Mouse (Mus musculus): ENCODE data around the gene Hist1h1t. TPM values are rescaled to one million over a fixed set of nuclear protein-coding genes. Genes with fewer than 3 reads are reported as not detected.

Gene Hist1h1t
- total RNA-seq, 2 experiments from 2014 or later, result not detected

GRCm38 (mm10) chr13:23728472-23729191 is 33.0 kb downstream of the Hist1h1t start:
- no peak for DNase-seq
- intact Hi-C loops (cut with DNase I), result no loop called here

GRCm38 (mm10) chr13:23729192-23729525 is 33.5 kb downstream of the Hist1h1t start:
- DNase-seq, result no peak
- intact Hi-C loops (cut with DNase I), result no loop called here

GRCm38 (mm10) chr13:23729706-23730105 is 34.1 kb downstream of the Hist1h1t start:
- intact Hi-C loops (cut with DNase I), result no loop called here
- no peak for DNase-seq

- peak in 1 of 2 experiments; percentile 31 for DNase-seq
- intact Hi-C loops (cut with DNase I), result no loop called here
Observed at GRCm38 (mm10) chr13:23730479-23730878, 34.9 kb downstream of the Hist1h1t start.

- intact Hi-C loops (cut with DNase I), result loop anchor here (1.0 kb wide), 1 partner anchor 31 kb away; no protein-coding TSS in a partner anchor
- no peak for DNase-seq
Observed at GRCm38 (mm10) chr13:23732156-23732804, 36.7 kb downstream of the Hist1h1t start.

GRCm38 (mm10) chr13:23737091-23737490 is 41.5 kb downstream of the Hist1h1t start:
- intact Hi-C loops (cut with DNase I), result loop anchor here (5.0 kb wide), 1 partner anchor 150 kb away; no protein-coding TSS in a partner anchor
- DNase-seq, result no peak

GRCm38 (mm10) chr13:23738041-23738440 is 42.4 kb downstream of the Hist1h1t start:
- no peak for DNase-seq
- intact Hi-C loops (cut with DNase I), result loop anchor here (2.0 to 5.0 kb wide), 2 partner anchors 117 to 151 kb away; partner anchors contain the start of gene Hist1h2be

GRCm38 (mm10) chr13:23738677-23739068 is 43.1 kb downstream of the Hist1h1t start, which contains the start of gene Hist1h1c:
Gene Hist1h1c, plus strand, starts transcription at chr13:23738808.
- intact Hi-C loops (cut with DNase I), result loop anchor here (2.0 to 5.0 kb wide), 2 partner anchors 118 to 151 kb away; partner anchors contain the start of gene Hist1h2be
- DNase-seq, result peak; percentile 89 to 93

GRCm38 (mm10) chr13:23739069-23739921 is 43.7 kb downstream of the Hist1h1t start:
- intact Hi-C loops (cut with DNase I), result loop anchor here (2.0 to 5.0 kb wide), 2 partner anchors 118 to 152 kb away; partner anchors contain the start of gene Hist1h2be
- peak; percentile 87 to 91 for DNase-seq

- DNase-seq, result no peak
Observed at GRCm38 (mm10) chr13:23739922-23740252, 44.3 kb downstream of the Hist1h1t start.

GRCm38 (mm10) chr13:23740256-23740840 is 44.7 kb downstream of the Hist1h1t start:
- intact Hi-C loops (cut with DNase I), result loop anchor here (5.0 to 10.0 kb wide), 4 partner anchors 208 to 1916 kb away; partner anchors contain the start of genes Hist1h2af, Hist1h2ag, Hist1h2bj and Hist1h4h
- no peak for DNase-seq

More at GRCm38 (mm10) chr13:23739922-23740252, 44.3 kb downstream of the Hist1h1t start:
- intact Hi-C loops (cut with DNase I), result loop anchor here (2.0 to 10.0 kb wide), 6 partner anchors 119 to 1915 kb away; partner anchors contain the start of genes Hist1h2af, Hist1h2ag, Hist1h2be and Hist1h2bj

- DNase-seq, result no peak
- intact Hi-C loops (cut with DNase I), result loop anchor here (5.0 to 10.0 kb wide), 4 partner anchors 209 to 1916 kb away; partner anchors contain the start of genes Hist1h2af, Hist1h2ag, Hist1h2bj and Hist1h4h
Observed at GRCm38 (mm10) chr13:23740910-23741309, 45.3 kb downstream of the Hist1h1t start.

- intact Hi-C loops (cut with DNase I), result loop anchor here (5.0 to 10.0 kb wide), 4 partner anchors 210 to 1917 kb away; partner anchors contain the start of genes Hist1h2af, Hist1h2ag, Hist1h2bj and Hist1h4h
Observed at GRCm38 (mm10) chr13:23742007-23742406, 46.4 kb downstream of the Hist1h1t start.

GRCm38 (mm10) chr13:23743215-23743614 is 47.6 kb downstream of the Hist1h1t start:
- DNase-seq, result no peak
- intact Hi-C loops (cut with DNase I), result loop anchor here (5.0 to 10.0 kb wide), 4 partner anchors 211 to 1918 kb away; partner anchors contain the start of genes Hist1h2af, Hist1h2ag, Hist1h2bj and Hist1h4h

More at GRCm38 (mm10) chr13:23742007-23742406, 46.4 kb downstream of the Hist1h1t start:
- DNase-seq, result no peak

- no peak for DNase-seq
- intact Hi-C loops (cut with DNase I), result loop anchor here (5.0 to 10.0 kb wide), 4 partner anchors 212 to 1919 kb away; partner anchors contain the start of genes Hist1h2af, Hist1h2ag, Hist1h2bj and Hist1h4h
Observed at GRCm38 (mm10) chr13:23743963-23744362, 48.3 kb downstream of the Hist1h1t start.

- intact Hi-C loops (cut with DNase I), result loop anchor here (5.0 to 10.0 kb wide), 5 partner anchors 162 to 1920 kb away; partner anchors contain the start of genes Hist1h2af, Hist1h2ag, Hist1h2bj and Hist1h4d
- DNase-seq, result no peak
Observed at GRCm38 (mm10) chr13:23744421-23745380, 49.1 kb downstream of the Hist1h1t start.

GRCm38 (mm10) chr13:23745381-23746161 is 50.0 kb downstream of the Hist1h1t start, which contains the start of gene Hist1h3c:
Gene Hist1h3c, minus strand, starts transcription at chr13:23745602.
- peak; percentile 84 to 89 for DNase-seq
- intact Hi-C loops (cut with DNase I), result loop anchor here (5.0 to 10.0 kb wide), 2 partner anchors 163 to 1921 kb away; partner anchors contain the start of gene Hist1h4d
